In the genomic region with DNA sequence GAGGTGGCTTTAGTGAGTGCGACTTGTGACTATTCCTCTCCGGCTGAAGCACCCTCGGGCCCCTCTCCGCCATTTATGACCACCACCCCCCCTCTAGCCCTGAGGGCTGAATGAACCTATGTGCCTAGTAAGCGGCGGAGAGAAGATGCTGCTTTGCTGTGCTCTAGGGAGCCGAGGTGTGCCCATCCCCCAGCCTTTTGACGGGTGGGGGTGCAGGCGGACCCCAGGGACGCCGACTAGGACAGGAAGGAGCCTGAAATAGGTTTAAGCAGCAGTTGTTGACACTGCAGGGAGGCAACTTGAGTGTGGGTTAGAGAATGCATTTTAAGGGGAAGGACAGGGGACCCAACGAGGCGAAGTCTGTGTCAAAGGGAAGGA, we compare ENCODE assay signal across 7 mouse cellular contexts. TPM values are rescaled to one million over a fixed set of nuclear protein-coding genes. Genes with fewer than 3 reads are reported as not detected.
DNase-seq lines count a peak whose midpoint lies in the region; ATAC-seq lines count a peak whose summit lies in the region.

No protein-coding gene starts in this region.

- H3K9me3 ChIP-seq in lung, embryonic 16.5 days (ENCODE audit: control insufficient read depth, low read length), result no peaks in the 10 kb centered on the region
- H3K9me3 ChIP-seq in embryonic facial prominence, embryonic 13.5 days, result no peaks in the 10 kb centered on the region
- H3K9me3 ChIP-seq in intestine, embryonic 14.5 days (ENCODE audit: control insufficient read depth, low read length), result no peaks in the 10 kb centered on the region

- peak overlapping the region; percentile 50 for H3K4me3 ChIP-seq in lung, embryonic 16.5 days (ENCODE audit: low read length)
- H3K4me3 ChIP-seq in embryonic facial prominence, embryonic 13.5 days, result peak overlapping the region; percentile 53
- peak overlapping the region; percentile 46 for H3K4me3 ChIP-seq in intestine, embryonic 14.5 days (ENCODE audit: low read depth, low read length)

- H3K4me2 ChIP-seq in lung, embryonic 16.5 days (ENCODE audit: low read depth, low read length), result peak overlapping the region; percentile 75
- H3K4me2 ChIP-seq in embryonic facial prominence, embryonic 13.5 days, result peak overlapping the region; percentile 76
- H3K4me2 ChIP-seq in intestine, embryonic 14.5 days (ENCODE audit: low read length), result peak overlapping the region; percentile 92

- peaks cover 58% of the 10 kb centered on the region for H3K27me3 ChIP-seq in lung, embryonic 16.5 days (ENCODE audit: control insufficient read depth, insufficient read depth, low read depth, low read length)
- peaks cover 89% of the 10 kb centered on the region for H3K27me3 ChIP-seq in embryonic facial prominence, embryonic 13.5 days
- peaks cover 74% of the 10 kb centered on the region for H3K27me3 ChIP-seq in intestine, embryonic 14.5 days (replicated peaks; ENCODE audit: control insufficient read depth, insufficient read depth, low read length)

- peaks cover 22% of the 10 kb centered on the region for H3K4me1 ChIP-seq in lung, embryonic 16.5 days (replicated peaks; ENCODE audit: control insufficient read depth, insufficient read depth, low read length)
- H3K4me1 ChIP-seq in embryonic facial prominence, embryonic 13.5 days, result peaks cover 37% of the 10 kb centered on the region
- peaks cover 15% of the 10 kb centered on the region; the same call in 1 of the 2 replicates for H3K4me1 ChIP-seq in intestine, embryonic 14.5 days (replicated peaks; ENCODE audit: control insufficient read depth, insufficient read depth, low read length)

- under 1% methylated on average over 13 of the region's 13 CpGs for WGBS in lung, embryonic 16.5 days
- WGBS in embryonic facial prominence, embryonic 13.5 days, result under 1% methylated on average over 13 of the region's 13 CpGs
- 2% methylated on average over 13 of the region's 13 CpGs for WGBS in intestine, embryonic 14.5 days

- H3K27ac ChIP-seq in lung, embryonic 16.5 days (ENCODE audit: low read length), result no peak overlapping the region
- H3K27ac ChIP-seq in embryonic facial prominence, embryonic 13.5 days, result no peak overlapping the region
- H3K27ac ChIP-seq in intestine, embryonic 14.5 days (ENCODE audit: low read depth), result no peak overlapping the region

- H3K36me3 ChIP-seq in lung, embryonic 16.5 days (ENCODE audit: control insufficient read depth, insufficient read depth, low read length), result no peaks in the 10 kb centered on the region
- H3K36me3 ChIP-seq in embryonic facial prominence, embryonic 13.5 days, result no peaks in the 10 kb centered on the region
- H3K36me3 ChIP-seq in intestine, embryonic 14.5 days (ENCODE audit: control insufficient read depth, insufficient read depth, low read length), result no peaks in the 10 kb centered on the region

- no peak for ATAC-seq in lung, embryonic 16.5 days (ENCODE audit: low read depth)
- no peak for ATAC-seq in embryonic facial prominence, embryonic 13.5 days (ENCODE audit: insufficient number of reproducible peaks, insufficient read depth, low FRiP score, low TSS enrichment, low read depth)
- ATAC-seq in intestine, embryonic 14.5 days (replicated peaks; ENCODE audit: low FRiP score, low TSS enrichment, low read depth), result no peak

- no peak for DNase-seq in lung, adult 18-20 months
- DNase-seq in intestine, embryonic 14.5 days (ENCODE audit: low spot score), result peak; percentile 60
- DNase-seq in natural killer cell, adult 2 months (ENCODE audit: low spot score in 2 of 2), result peak; percentile 13 to 31
- DNase-seq in gastrocnemius, adult 18-20 months (ENCODE audit: low spot score), result no peak
- DNase-seq in retina, postnatal 1 day, result no peak

- no peak overlapping the region for H3K9ac ChIP-seq in lung, embryonic 16.5 days (ENCODE audit: low read length)
- H3K9ac ChIP-seq in embryonic facial prominence, embryonic 13.5 days, result peak overlapping the region; percentile 63
- H3K9ac ChIP-seq in intestine, embryonic 14.5 days (ENCODE audit: low read length), result no peak overlapping the region

RNA-seq across cellular contexts. Expression of a gene that starts 3.3 kb away (rescaled TPM):
- polyA plus RNA-seq in lung, embryonic 16.5 days (2015; fragmentation: Nextera tagmentation; extraction: Ambion mirVana), result 2.8 and 3.3 TPM in 2 replicates
- 4.0 and 4.1 TPM in 2 replicates for polyA plus RNA-seq in embryonic facial prominence, embryonic 13.5 days (2015; fragmentation: Nextera tagmentation; extraction: Ambion mirVana)
- 0.93 and 1.7 TPM in 2 replicates for polyA plus RNA-seq in intestine, embryonic 14.5 days (2014; fragmentation: Nextera tagmentation; extraction: Ambion mirVana)
- total RNA-seq in gastrocnemius, adult 18-20 months (2021), result 1 to 10 TPM; 4.5 to 6.0 TPM

RNA-seq across cellular contexts. Expression of a gene that starts 29.4 kb away (rescaled TPM):
- 28.6 and 29.4 TPM in 2 replicates for polyA plus RNA-seq in lung, embryonic 16.5 days (2015; fragmentation: Nextera tagmentation; extraction: Ambion mirVana)
- 48.8 and 54.9 TPM in 2 replicates for polyA plus RNA-seq in embryonic facial prominence, embryonic 13.5 days (2015; fragmentation: Nextera tagmentation; extraction: Ambion mirVana)
- polyA plus RNA-seq in intestine, embryonic 14.5 days (2014; fragmentation: Nextera tagmentation; extraction: Ambion mirVana), result 32.2 and 32.7 TPM in 2 replicates
- 1 to 10 TPM; 1.7 to 2.3 TPM for total RNA-seq in gastrocnemius, adult 18-20 months (2021)

RNA-seq across cellular contexts. Expression of a gene that starts 35.1 kb away (rescaled TPM):
- polyA plus RNA-seq in lung, embryonic 16.5 days (2015; fragmentation: Nextera tagmentation; extraction: Ambion mirVana), result 77.9 and 94.5 TPM in 2 replicates
- 84.8 and 86.6 TPM in 2 replicates for polyA plus RNA-seq in embryonic facial prominence, embryonic 13.5 days (2015; fragmentation: Nextera tagmentation; extraction: Ambion mirVana)
- 51.6 and 51.9 TPM in 2 replicates for polyA plus RNA-seq in intestine, embryonic 14.5 days (2014; fragmentation: Nextera tagmentation; extraction: Ambion mirVana)
- total RNA-seq in gastrocnemius, adult 18-20 months (2021), result 100 to 1,000 TPM; 122 to 164 TPM

Comparison
In these comparisons a context has a peak if more than half of its experiments do, and no peak if none do; other contexts are left out.
1. DNase-seq: peak in intestine, embryonic 14.5 days (single experiment) and natural killer cell, adult 2 months (2 of 2); none in lung, adult 18-20 months (0 of 2), gastrocnemius, adult 18-20 months (single experiment) and retina, postnatal 1 day (single experiment).
2. Peak in every context shown above with its lines, with median percentiles within 50 percentile points of each other: H3K4me2 ChIP-seq and H3K4me3 ChIP-seq.